Mouse (Mus musculus): ENCODE results near the gene Bco1.

DNA sequence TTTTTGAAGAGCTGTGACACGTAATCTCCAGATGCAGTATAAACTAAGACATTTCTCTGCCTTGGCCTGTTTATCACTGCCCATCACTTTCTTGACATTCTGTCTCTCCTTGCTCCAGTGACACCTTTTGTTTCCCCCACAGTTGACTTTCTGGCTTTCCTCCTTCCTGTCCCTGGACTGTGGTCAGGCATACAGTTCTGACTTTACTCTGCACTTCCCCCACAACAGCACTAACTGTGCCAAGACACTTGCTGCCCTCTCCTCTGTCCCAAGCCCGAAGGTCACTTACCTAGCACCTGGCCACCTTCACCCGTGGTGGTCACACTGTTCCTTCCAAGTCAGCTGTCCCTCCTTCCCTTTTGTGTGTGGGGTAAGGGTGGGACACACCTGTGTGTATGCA, 76.2 kb downstream of the Bco1 start:
- TF ChIP-seq POLR2A (IDR thresholded peaks at IDR 0.05; ENCODE audit: control insufficient read depth, extremely low read depth, insufficient read depth, low read length, poor library complexity) (no peak), CTCF (IDR thresholded peaks at IDR 0.05; ENCODE audit: borderline replicate concordance, control insufficient read depth, extremely low read depth, insufficient read depth, low read length, poor library complexity) (no peak)
